Mouse (Mus musculus) ovary, postnatal 14 days (tissue): ENCODE data around the gene Dpyd.

Source experiments
- DNase-seq: peaks from one replicate; pipeline ENCODE4 v3.0.0; 2022; ENCODE audit warnings: low spot score

Dpyd gene

GRCm38 (mm10) chr3:119095223-119095886 lies 533.4 kb downstream of the Dpyd start:
- DNase-seq: no peak

GRCm38 (mm10) chr3:119126003-119126402 lies 564.1 kb downstream of the Dpyd start:
- no peak for DNase-seq

- DNase-seq: no peak
Observed at GRCm38 (mm10) chr3:119128076-119128475, 566.1 kb downstream of the Dpyd start.

- no peak for DNase-seq
Observed at GRCm38 (mm10) chr3:119143034-119143433, 581.1 kb downstream of the Dpyd start.

GRCm38 (mm10) chr3:119144788-119145187 lies 582.9 kb downstream of the Dpyd start:
- DNase-seq: no peak

GRCm38 (mm10) chr3:119154604-119155444 lies 592.9 kb downstream of the Dpyd start:
- DNase-seq: no peak

- DNase-seq: no peak
Observed at GRCm38 (mm10) chr3:119158670-119159069, 596.7 kb downstream of the Dpyd start.

GRCm38 (mm10) chr3:119165691-119166090 lies 603.8 kb downstream of the Dpyd start:
- no peak for DNase-seq

- no peak for DNase-seq
Observed at GRCm38 (mm10) chr3:119168166-119168565, 606.2 kb downstream of the Dpyd start.

GRCm38 (mm10) chr3:119168661-119169060 lies 606.7 kb downstream of the Dpyd start:
- no peak for DNase-seq

- DNase-seq: no peak
Observed at GRCm38 (mm10) chr3:119183261-119183660, 621.3 kb downstream of the Dpyd start.

- DNase-seq: no peak
Observed at GRCm38 (mm10) chr3:119194071-119194470, 632.1 kb downstream of the Dpyd start.

GRCm38 (mm10) chr3:119195613-119196012 lies 633.7 kb downstream of the Dpyd start:
- DNase-seq: no peak

GRCm38 (mm10) chr3:119220763-119221412 lies 659.0 kb downstream of the Dpyd start:
- no peak for DNase-seq

- DNase-seq: no peak
Observed at GRCm38 (mm10) chr3:119243181-119243580, 681.3 kb downstream of the Dpyd start.

- DNase-seq: no peak
Observed at GRCm38 (mm10) chr3:119256516-119256915, 694.6 kb downstream of the Dpyd start.

GRCm38 (mm10) chr3:119275241-119275640 lies 713.3 kb downstream of the Dpyd start:
- DNase-seq: no peak

GRCm38 (mm10) chr3:119280671-119281070 lies 718.7 kb downstream of the Dpyd start:
- DNase-seq: no peak

- DNase-seq: no peak
Observed at GRCm38 (mm10) chr3:119314693-119315092, 752.8 kb downstream of the Dpyd start.

GRCm38 (mm10) chr3:119329063-119329462 lies 767.1 kb downstream of the Dpyd start:
- DNase-seq: no peak

- no peak for DNase-seq
Observed at GRCm38 (mm10) chr3:119333335-119334305, 771.7 kb downstream of the Dpyd start.
